ENCODE assay signal across 7 mouse cellular contexts in the genomic region with DNA sequence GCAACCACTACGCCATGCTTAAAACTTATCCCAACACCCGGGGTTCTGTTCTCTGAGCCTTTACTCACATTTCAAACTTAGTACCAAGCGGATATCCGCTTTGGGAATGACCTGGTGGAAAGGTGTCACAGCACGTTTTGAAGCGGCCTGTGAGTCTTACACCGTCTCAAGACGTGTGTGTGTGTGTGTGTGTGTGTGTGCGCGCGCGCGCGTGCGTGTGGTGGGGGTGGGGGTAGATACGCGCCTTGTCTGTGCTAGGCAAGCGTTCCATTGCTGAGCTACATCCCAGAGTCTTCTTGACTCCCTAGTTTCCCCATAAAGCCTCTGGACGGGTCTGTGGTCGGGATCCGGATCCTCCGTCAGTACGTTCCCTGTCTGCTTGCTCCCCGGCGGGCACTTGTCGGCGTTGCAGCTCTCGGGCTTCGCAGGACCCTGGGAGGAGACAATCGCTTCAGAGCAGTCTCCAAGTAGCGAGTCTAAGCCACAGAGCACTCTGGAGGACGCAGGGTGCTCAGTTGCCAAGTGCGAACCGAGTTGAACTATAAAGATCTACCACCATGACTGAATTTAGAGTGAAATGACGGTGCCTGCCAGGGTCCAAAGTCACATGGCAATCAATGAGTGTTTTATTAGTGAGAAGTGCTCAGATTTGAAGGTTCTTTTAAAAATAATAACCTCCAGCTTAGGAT. TPM values are rescaled to one million over a fixed set of nuclear protein-coding genes. Genes with fewer than 3 reads are reported as not detected.
DNase-seq lines count a peak whose midpoint lies in the region; ATAC-seq and TF ChIP-seq lines count a peak whose summit lies in the region.

No protein-coding gene starts in this region.

- ATAC-seq in hindbrain, embryonic 12.5 days (ENCODE audit: low FRiP score) = peak; percentile 23
- ATAC-seq in megakaryocyte, adult 5-6 weeks (ENCODE audit: poor library complexity, severe bottlenecking) = peak; percentile 10

- no peak for TF ChIP-seq RAD21 in MEL (IDR thresholded peaks at IDR 0.05; ENCODE audit: low read depth, low read length)

- H3K9me3 ChIP-seq in MEL (replicated peaks; ENCODE audit: insufficient read depth, low read length) = no peaks in the 10 kb centered on the region
- no peaks in the 10 kb centered on the region for H3K9me3 ChIP-seq in forebrain, embryonic 10.5 days
- H3K9me3 ChIP-seq in hindbrain, embryonic 12.5 days (replicated peaks) = no peaks in the 10 kb centered on the region

- intact Hi-C loops in left cerebral cortex, postnatal 14 days (cut with DNase I) = no loop called here

- TF ChIP-seq POLR2A in MEL (IDR thresholded peaks at IDR 0.05; ENCODE audit: control insufficient read depth in 1 of 2, insufficient read depth in 1 of 2, low read depth in 1 of 2, low read length in 2 of 2, poor library complexity in 1 of 2) = peak in 1 of 2 experiments; percentile 58; a peak in 2 of 4 replicates
- TF ChIP-seq POLR2A in bone marrow, adult 2 months (IDR thresholded peaks at IDR 0.05; ENCODE audit: borderline replicate concordance, control insufficient read depth, low read depth, low read length) = peak; percentile 39; the same call in 1 of the 2 replicates

- peak overlapping the region; percentile 99 for H3K27ac ChIP-seq in MEL (ENCODE audit: control insufficient read depth, low read depth, low read length)
- H3K27ac ChIP-seq in bone marrow, adult 2 months (ENCODE audit: control insufficient read depth, insufficient read depth, low read depth, low read length, poor library complexity) = peak overlapping the region; percentile 99
- H3K27ac ChIP-seq in forebrain, embryonic 10.5 days = peak overlapping the region; percentile 100
- peak overlapping the region; percentile 100 for H3K27ac ChIP-seq in hindbrain, embryonic 12.5 days

- H3K79me2 ChIP-seq in MEL (ENCODE audit: control insufficient read depth, insufficient read depth, low read length, poor library complexity) = peaks cover 40% of the 10 kb centered on the region

- DNase-seq in MEL (ENCODE audit: low read depth, low spot score) = peak; percentile 89
- DNase-seq in forebrain, embryonic 10.5 days (ENCODE audit: extremely low spot score, low spot score) = peak; percentile 80
- peak; percentile 61 to 77 for DNase-seq in left cerebral cortex, postnatal 14 days (ENCODE audit: low spot score in 2 of 2)
- peak; percentile 71 to 80 for DNase-seq in spleen, postnatal 10 days (ENCODE audit: low spot score in 2 of 2)

- peaks cover 15 to 28% of the 10 kb centered on the region in 2 experiments; a peak in 3 of 4 replicates for H3K36me3 ChIP-seq in MEL (ENCODE audit: control insufficient read depth in 1 of 2, insufficient read depth in 2 of 2, low read length in 2 of 2)
- peaks cover 30% of the 10 kb centered on the region for H3K36me3 ChIP-seq in forebrain, embryonic 10.5 days (replicated peaks)
- peaks cover 27% of the 10 kb centered on the region for H3K36me3 ChIP-seq in hindbrain, embryonic 12.5 days

- peak overlapping the region; percentile 67 to 69 for H3K4me3 ChIP-seq in MEL (ENCODE audit: control insufficient read depth in 1 of 2, insufficient read depth in 1 of 2, low read depth in 2 of 2, low read length in 2 of 2)
- H3K4me3 ChIP-seq in bone marrow, adult 2 months (replicated peaks; ENCODE audit: control insufficient read depth, low read depth, low read length) = peak overlapping the region; percentile 98
- H3K4me3 ChIP-seq in forebrain, embryonic 10.5 days = peak overlapping the region; percentile 93
- H3K4me3 ChIP-seq in hindbrain, embryonic 12.5 days = peak overlapping the region; percentile 79

- under 1% methylated on average over 35 of the region's 35 CpGs for WGBS in bone marrow, adult 2 months
- WGBS in forebrain, embryonic 10.5 days = under 1% methylated on average over 35 of the region's 35 CpGs
- WGBS in hindbrain, embryonic 12.5 days = under 1% methylated on average over 35 of the region's 35 CpGs

- no peaks in the 10 kb centered on the region for H3K27me3 ChIP-seq in MEL (ENCODE audit: control insufficient read depth in 1 of 2, insufficient read depth in 2 of 2, low read length in 2 of 2)
- no peaks in the 10 kb centered on the region for H3K27me3 ChIP-seq in forebrain, embryonic 10.5 days (ENCODE audit: poor library complexity, severe bottlenecking)
- no peaks in the 10 kb centered on the region for H3K27me3 ChIP-seq in hindbrain, embryonic 12.5 days

- no peak for TF ChIP-seq CTCF in MEL (IDR thresholded peaks at IDR 0.05 in 2 of 3, conservative IDR thresholded peaks at IDR 0.05 in 1 of 3; ENCODE audit: control insufficient read depth in 1 of 3, insufficient read depth in 1 of 3, low read depth in 2 of 3, low read length in 3 of 3, poor library complexity in 1 of 3, severe bottlenecking in 1 of 3)
- no peak for TF ChIP-seq CTCF in bone marrow, adult 2 months (IDR thresholded peaks at IDR 0.05; ENCODE audit: control insufficient read depth, insufficient read depth, low read length)

- peak overlapping the region; percentile 91 for H3K4me2 ChIP-seq in hindbrain, embryonic 12.5 days (replicated peaks)

- peaks cover 6 to 34% of the 10 kb centered on the region in 2 experiments for H3K4me1 ChIP-seq in MEL (ENCODE audit: control insufficient read depth in 1 of 2, insufficient read depth in 2 of 2, low read length in 2 of 2)
- H3K4me1 ChIP-seq in bone marrow, adult 2 months (ENCODE audit: control insufficient read depth, insufficient read depth, low read length) = peaks cover 7% of the 10 kb centered on the region
- peaks cover 66% of the 10 kb centered on the region for H3K4me1 ChIP-seq in forebrain, embryonic 10.5 days
- peaks cover 40% of the 10 kb centered on the region for H3K4me1 ChIP-seq in hindbrain, embryonic 12.5 days

- no peak for TF ChIP-seq EP300 in MEL (IDR thresholded peaks at IDR 0.05; ENCODE audit: low read depth in 1 of 2, low read length in 2 of 2)

- H3K9ac ChIP-seq in MEL (ENCODE audit: control insufficient read depth, low read depth, low read length, poor library complexity, severe bottlenecking) = peak overlapping the region; percentile 85
- H3K9ac ChIP-seq in hindbrain, embryonic 12.5 days = peak overlapping the region; percentile 91

RNA-seq across cellular contexts. Expression of gene Hnrnpl, which starts 1.2 kb away (rescaled TPM):
- total RNA-seq in MEL (2012; rRNA removed) = 246 and 303 TPM in 2 replicates
- 1,000 to 10,000 TPM in 1 of 2 experiments, 100 to 1,000 TPM in 1; 684 to 1,095 TPM for polyA plus RNA-seq in MEL (2012; ENCODE audit: insufficient read depth in 1 of 2, insufficient read length in 2 of 2, low read depth in 1 of 2, low replicate concordance in 2 of 2, missing spikeins in 1 of 2)
- 274 and 541 TPM in 2 replicates for polyA plus RNA-seq in bone marrow, adult 2 months (2011; ENCODE audit: insufficient read depth, insufficient read length, low replicate concordance, missing spikeins)
- polyA plus RNA-seq in forebrain, embryonic 10.5 days (2016; fragmentation: Nextera tagmentation; extraction: Ambion mirVana) = 325 and 336 TPM in 2 replicates
- 297 and 345 TPM in 2 replicates for polyA plus RNA-seq in hindbrain, embryonic 12.5 days (2016; fragmentation: Nextera tagmentation; extraction: Ambion mirVana)
- 100 to 1,000 TPM; 401 to 422 TPM for total RNA-seq in left cerebral cortex, postnatal 14 days (2021)
- total RNA-seq in megakaryocyte, adult 5-6 weeks (2015) = 275 and 307 TPM in 2 replicates
- 187 and 291 TPM in 2 replicates for total RNA-seq in megakaryocyte, adult 5-6 weeks (2017)

RNA-seq across cellular contexts. Expression of gene Ech1, which starts 15.5 kb away (rescaled TPM):
- total RNA-seq in MEL (2012; rRNA removed) = 82.8 and 99.5 TPM in 2 replicates
- 10 to 100 TPM in 1 of 2 experiments, not detected in 1; 74.7 TPM for polyA plus RNA-seq in MEL (2012; ENCODE audit: insufficient read depth in 1 of 2, insufficient read length in 2 of 2, low read depth in 1 of 2, low replicate concordance in 2 of 2, missing spikeins in 1 of 2)
- polyA plus RNA-seq in bone marrow, adult 2 months (2011; ENCODE audit: insufficient read depth, insufficient read length, low replicate concordance, missing spikeins) = 64.4 and 98.5 TPM in 2 replicates
- polyA plus RNA-seq in forebrain, embryonic 10.5 days (2016; fragmentation: Nextera tagmentation; extraction: Ambion mirVana) = 68.5 and 72.0 TPM in 2 replicates
- polyA plus RNA-seq in hindbrain, embryonic 12.5 days (2016; fragmentation: Nextera tagmentation; extraction: Ambion mirVana) = 84.7 and 87.8 TPM in 2 replicates
- total RNA-seq in left cerebral cortex, postnatal 14 days (2021) = 10 to 100 TPM; 43.6 to 44.2 TPM
- 119 TPM in 2 replicates for total RNA-seq in megakaryocyte, adult 5-6 weeks (2015)
- total RNA-seq in megakaryocyte, adult 5-6 weeks (2017) = 78.8 and 82.8 TPM in 2 replicates

RNA-seq across cellular contexts. Expression of gene Rinl, which starts 20.8 kb away (rescaled TPM):
- total RNA-seq in MEL (2012; rRNA removed) = 32.9 and 39.9 TPM in 2 replicates
- 10 to 100 TPM in 1 of 2 experiments, not detected in 1; 63.9 TPM for polyA plus RNA-seq in MEL (2012; ENCODE audit: insufficient read depth in 1 of 2, insufficient read length in 2 of 2, low read depth in 1 of 2, low replicate concordance in 2 of 2, missing spikeins in 1 of 2)
- polyA plus RNA-seq in bone marrow, adult 2 months (2011; ENCODE audit: insufficient read depth, insufficient read length, low replicate concordance, missing spikeins) = 29.1 and 94.3 TPM in 2 replicates
- 3.4 and 3.8 TPM in 2 replicates for polyA plus RNA-seq in forebrain, embryonic 10.5 days (2016; fragmentation: Nextera tagmentation; extraction: Ambion mirVana)
- polyA plus RNA-seq in hindbrain, embryonic 12.5 days (2016; fragmentation: Nextera tagmentation; extraction: Ambion mirVana) = 2.2 and 2.7 TPM in 2 replicates
- 1 to 10 TPM; 1.6 to 2.5 TPM for total RNA-seq in left cerebral cortex, postnatal 14 days (2021)
- 64.9 and 68.8 TPM in 2 replicates for total RNA-seq in megakaryocyte, adult 5-6 weeks (2015)
- total RNA-seq in megakaryocyte, adult 5-6 weeks (2017) = 62.6 and 71.5 TPM in 2 replicates

RNA-seq across cellular contexts. Expression of gene Lgals4, which starts 24.1 kb away (rescaled TPM):
- total RNA-seq in MEL (2012; rRNA removed) = 1.5 and 2.1 TPM in 2 replicates
- polyA plus RNA-seq in MEL (2012; ENCODE audit: insufficient read depth in 1 of 2, insufficient read length in 2 of 2, low read depth in 1 of 2, low replicate concordance in 2 of 2, missing spikeins in 1 of 2) = 1 to 10 TPM in 1 of 2 experiments, not detected in 1; 5.1 TPM
- polyA plus RNA-seq in bone marrow, adult 2 months (2011; ENCODE audit: insufficient read depth, insufficient read length, low replicate concordance, missing spikeins) = 31.4 and 67.1 TPM in 2 replicates
- polyA plus RNA-seq in forebrain, embryonic 10.5 days (2016; fragmentation: Nextera tagmentation; extraction: Ambion mirVana) = 2.9 and 3.1 TPM in 2 replicates
- 5.0 and 5.1 TPM in 2 replicates for polyA plus RNA-seq in hindbrain, embryonic 12.5 days (2016; fragmentation: Nextera tagmentation; extraction: Ambion mirVana)
- 1 to 10 TPM; 2.6 TPM for total RNA-seq in left cerebral cortex, postnatal 14 days (2021)
- 3.1 and 13.4 TPM in 2 replicates for total RNA-seq in megakaryocyte, adult 5-6 weeks (2015)
- total RNA-seq in megakaryocyte, adult 5-6 weeks (2017) = 5.2 and 5.9 TPM in 2 replicates

RNA-seq across cellular contexts. Expression of gene Nfkbib, which starts 42.2 kb away (rescaled TPM):
- total RNA-seq in MEL (2012; rRNA removed) = 30.7 and 32.9 TPM in 2 replicates
- polyA plus RNA-seq in MEL (2012; ENCODE audit: insufficient read depth in 1 of 2, insufficient read length in 2 of 2, low read depth in 1 of 2, low replicate concordance in 2 of 2, missing spikeins in 1 of 2) = 10 to 100 TPM in 1 of 2 experiments, not detected in 1; 52.7 TPM
- polyA plus RNA-seq in bone marrow, adult 2 months (2011; ENCODE audit: insufficient read depth, insufficient read length, low replicate concordance, missing spikeins) = 7.9 and 12.1 TPM in 2 replicates
- polyA plus RNA-seq in forebrain, embryonic 10.5 days (2016; fragmentation: Nextera tagmentation; extraction: Ambion mirVana) = 56.6 and 57.6 TPM in 2 replicates
- polyA plus RNA-seq in hindbrain, embryonic 12.5 days (2016; fragmentation: Nextera tagmentation; extraction: Ambion mirVana) = 39.8 and 43.0 TPM in 2 replicates
- total RNA-seq in left cerebral cortex, postnatal 14 days (2021) = 10 to 100 TPM; 39.3 to 39.6 TPM
- total RNA-seq in megakaryocyte, adult 5-6 weeks (2015) = 15.5 and 19.5 TPM in 2 replicates
- total RNA-seq in megakaryocyte, adult 5-6 weeks (2017) = 13.3 and 15.6 TPM in 2 replicates

Comparison
In these comparisons a context has a peak if more than half of its experiments do, and no peak if none do; other contexts are left out.
1. Peak in every context shown above with its lines: DNase-seq, ATAC-seq, H3K4me3 ChIP-seq and H3K27ac ChIP-seq.